Mouse (Mus musculus): Measurements from ENCODE around the gene Krt1.

The Krt1 gene

DNA sequence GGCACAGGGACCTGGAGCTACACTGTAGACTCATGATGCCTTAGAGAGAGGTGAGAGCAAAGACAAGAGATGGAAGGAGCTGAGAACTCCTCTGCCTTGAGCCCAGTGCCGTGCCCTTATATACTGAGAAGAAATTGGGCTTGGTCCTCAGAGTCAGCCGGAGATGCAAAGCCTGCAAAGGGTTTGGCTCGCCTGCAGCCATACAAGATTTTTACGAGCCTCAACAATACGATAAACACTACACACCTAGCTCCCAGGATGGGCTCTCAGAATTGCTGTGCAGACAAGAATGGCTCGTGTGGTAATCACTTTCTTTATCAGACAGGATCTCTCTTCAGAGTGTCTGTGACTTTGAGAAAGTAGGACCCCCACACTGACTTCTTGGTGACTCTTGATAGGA, at the start of gene Krt1:
TSS of gene Krt1 (minus strand) at position 101 of the 400 bp plus-strand sequence.
- no peak for DNase-seq (ENCODE audit: low spot score in 2 of 2)

DNA sequence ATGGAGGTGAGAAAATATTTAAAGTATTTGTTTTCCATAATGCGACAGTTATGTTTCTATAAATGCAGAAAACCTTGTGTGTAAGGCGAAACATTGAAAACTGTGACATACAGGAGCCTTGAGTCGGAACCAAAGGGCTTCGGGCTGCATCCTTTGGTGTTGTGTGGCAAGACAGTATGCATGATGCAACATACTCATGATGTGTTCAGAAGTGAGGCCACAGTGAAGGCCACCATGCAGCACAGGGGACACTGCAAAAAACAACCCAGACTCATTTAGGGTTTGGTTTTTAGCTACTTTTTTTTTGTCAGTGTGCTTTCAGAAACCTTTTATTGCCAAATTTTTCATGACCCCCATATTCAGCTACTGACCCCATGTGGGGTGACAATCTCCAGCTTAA, 44.6 kb upstream of the Krt1 start:
- DNase-seq (ENCODE audit: low spot score in 2 of 2) = no peak

DNA sequence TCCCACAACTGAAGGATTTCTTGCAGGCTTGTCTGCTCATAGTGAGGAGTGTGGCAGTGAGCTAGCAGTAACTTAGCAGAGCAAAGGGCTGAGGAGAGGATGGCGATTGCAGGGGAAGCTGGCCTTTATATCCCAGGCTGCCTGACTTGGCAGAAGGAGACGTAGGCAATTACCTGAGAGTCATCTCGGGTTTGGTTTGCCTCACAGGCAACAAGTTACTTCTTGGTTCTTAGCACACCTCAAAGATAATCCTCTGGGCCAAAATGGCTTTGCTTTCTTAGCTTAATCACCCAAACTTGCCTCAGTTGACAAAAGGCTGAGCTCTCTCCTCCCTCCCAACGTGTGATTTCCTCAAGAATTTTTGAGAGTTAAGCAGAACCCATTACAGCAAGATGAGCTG, 42.2 kb upstream of the Krt1 start, which contains the start of gene Krt76:
TSS of gene Krt76 (minus strand) at position 101 of the 400 bp plus-strand sequence.
- no peak for DNase-seq (ENCODE audit: low spot score in 2 of 2)

DNA sequence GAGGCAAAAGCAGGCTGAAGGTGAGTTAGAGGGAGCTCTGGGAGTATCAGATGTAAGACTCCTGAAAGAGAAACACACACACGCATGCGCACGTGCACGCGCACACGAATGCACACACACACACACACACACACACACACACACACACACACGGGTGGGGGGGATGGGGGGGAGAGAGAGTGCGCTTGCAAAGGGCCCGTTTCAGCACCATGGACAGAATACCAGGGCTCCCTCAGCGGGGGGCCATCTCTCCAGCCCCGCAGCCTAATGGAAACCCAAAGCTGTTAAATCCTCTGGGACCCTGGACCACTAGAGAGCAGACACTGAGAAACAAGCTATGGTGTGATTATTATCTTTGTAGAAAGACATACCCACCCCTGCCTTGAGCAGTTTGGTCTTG, 29.2 kb upstream of the Krt1 start:
- DNase-seq (ENCODE audit: low spot score in 2 of 2) = no peak

DNA sequence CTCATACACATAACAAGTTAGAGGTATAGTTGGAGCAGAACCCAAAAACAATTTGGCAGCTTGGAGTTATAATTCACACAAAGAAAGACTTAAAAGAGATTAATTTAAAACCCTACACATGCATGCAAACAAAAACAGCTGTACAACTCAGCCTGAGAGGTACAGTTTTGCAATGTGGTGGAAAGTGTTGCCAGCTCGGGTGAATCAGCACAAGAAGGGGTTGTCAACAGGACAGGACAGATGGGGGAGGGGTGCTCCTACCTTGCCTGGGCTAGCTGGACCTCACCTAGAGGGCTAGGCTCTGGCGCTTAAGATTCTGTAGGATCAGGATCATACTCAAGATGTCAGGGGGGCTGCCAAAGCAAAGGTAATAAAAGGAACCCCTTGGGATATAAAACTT, 27.4 kb upstream of the Krt1 start:
- no peak for DNase-seq (ENCODE audit: low spot score in 2 of 2)

DNA sequence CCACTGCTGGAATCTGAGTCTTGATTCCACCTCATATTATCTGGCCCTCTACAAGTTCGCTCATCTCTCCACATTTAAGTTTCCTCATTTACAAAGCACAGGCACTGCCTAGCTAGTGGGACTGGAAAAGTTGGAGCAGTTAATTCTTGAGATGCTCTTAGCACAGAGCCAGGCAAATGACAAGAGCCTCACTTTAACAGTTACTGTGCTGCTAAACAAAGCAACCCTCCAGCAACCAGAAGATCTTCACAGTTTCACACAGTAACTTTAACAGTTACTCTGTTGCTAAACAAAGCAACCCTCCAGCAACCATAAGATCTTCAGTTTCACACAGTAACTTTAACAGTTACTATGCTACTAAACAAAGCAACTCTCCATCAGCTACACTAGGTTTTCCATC, 23.8 kb upstream of the Krt1 start:
- no peak for DNase-seq (ENCODE audit: low spot score in 2 of 2)

DNA sequence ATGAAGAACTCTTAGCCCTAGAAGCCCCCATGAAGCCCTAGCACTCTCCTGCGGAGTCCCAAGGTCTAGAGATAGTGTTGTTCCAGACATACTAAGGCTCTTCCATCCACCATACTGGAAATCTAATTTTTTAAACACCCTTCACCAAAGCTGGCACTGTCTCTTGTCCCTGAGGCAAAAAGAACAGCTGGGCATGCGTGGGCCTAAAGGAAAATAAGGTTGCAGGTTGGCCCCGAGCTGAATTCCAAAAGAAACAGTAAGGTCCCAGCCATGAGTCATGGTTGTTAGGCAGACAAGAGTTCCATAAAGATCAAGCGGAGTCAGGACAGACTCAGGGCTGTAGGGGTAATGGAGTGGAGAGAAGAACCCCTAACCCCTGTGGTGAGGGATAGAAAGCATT, 22.6 kb upstream of the Krt1 start:
- DNase-seq (ENCODE audit: low spot score in 2 of 2) = peak in 1 of 2 experiments; percentile 34

DNA sequence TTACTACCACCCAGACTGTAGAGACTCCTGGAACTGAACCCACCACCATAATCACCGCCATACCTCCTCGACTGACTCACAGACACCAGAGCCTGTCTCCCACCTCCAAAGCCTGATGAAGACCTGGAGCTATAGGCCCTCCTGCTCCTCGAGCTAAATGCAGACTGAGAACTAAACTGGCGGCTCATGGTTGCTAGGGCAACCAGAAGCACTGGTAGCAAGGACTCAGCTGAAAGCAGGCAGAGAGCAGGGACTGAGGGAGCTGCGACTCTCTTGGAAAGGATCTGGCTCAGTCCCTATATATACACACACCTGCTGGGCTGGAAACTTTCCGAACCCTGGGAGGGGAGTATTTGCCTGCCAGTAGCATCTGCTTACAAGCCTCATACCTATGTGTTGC, 18.8 kb upstream of the Krt1 start, which contains the start of gene Krt77:
TSS of gene Krt77 (minus strand) at position 275 of the 400 bp plus-strand sequence.
- peak; percentile 66 to 81 for DNase-seq (ENCODE audit: low spot score in 2 of 2)

DNA sequence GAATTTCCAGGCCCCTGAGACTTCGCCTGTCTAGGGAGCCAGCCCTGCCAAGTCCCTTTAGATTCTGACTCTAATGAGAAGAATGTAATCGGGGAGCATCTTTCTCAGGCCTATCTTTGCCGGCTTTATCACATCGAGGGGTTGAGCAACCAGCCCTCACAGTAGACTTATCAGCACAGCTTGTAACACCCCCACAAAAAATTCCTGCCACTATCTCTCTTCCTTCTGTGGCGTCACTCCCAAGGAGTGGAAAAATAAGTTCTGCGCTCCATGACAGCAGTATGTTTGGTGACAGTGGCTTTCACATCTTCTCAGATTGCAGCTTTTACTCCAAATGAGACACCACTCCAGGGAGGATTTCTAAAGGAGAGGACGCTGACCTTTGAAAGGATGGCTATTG, 16.2 kb upstream of the Krt1 start:
- DNase-seq (ENCODE audit: low spot score in 2 of 2) = peak in 1 of 2 experiments; percentile 55

DNA sequence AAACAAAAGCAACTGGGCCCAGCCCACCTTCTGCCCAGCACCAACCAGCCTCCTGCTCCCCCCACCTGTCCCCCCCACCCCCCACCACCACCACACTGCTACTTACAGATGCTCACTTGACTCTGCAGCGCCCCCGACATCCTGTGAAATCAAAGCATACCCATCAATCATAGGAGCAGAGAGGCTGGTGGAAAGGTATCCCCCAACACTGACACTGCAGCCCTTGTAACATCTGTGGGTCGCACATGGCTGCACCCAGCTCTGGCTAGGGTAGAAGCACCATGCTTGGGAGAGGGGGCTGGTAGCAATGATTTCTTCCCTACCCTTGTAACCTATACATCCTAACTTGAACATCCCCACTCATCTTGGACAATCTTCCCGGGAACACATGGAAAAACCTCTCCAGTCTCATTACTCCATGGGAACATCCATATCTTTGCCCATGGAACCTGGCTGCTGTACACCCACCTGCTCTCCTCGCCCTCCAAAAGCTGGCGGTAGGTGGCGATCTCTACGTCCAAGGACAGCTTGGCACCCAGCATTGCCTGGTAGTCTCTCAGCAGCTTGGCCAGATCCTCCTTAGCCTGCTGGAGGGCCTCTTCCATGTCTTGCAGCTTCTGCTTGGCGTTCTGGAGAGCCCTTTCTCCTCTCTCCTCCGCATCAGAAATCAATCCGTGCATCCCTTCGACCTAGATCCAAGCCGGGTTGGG, 10.0 kb upstream of the Krt1 start:
- DNase-seq (ENCODE audit: low spot score in 2 of 2) = no peak

DNA sequence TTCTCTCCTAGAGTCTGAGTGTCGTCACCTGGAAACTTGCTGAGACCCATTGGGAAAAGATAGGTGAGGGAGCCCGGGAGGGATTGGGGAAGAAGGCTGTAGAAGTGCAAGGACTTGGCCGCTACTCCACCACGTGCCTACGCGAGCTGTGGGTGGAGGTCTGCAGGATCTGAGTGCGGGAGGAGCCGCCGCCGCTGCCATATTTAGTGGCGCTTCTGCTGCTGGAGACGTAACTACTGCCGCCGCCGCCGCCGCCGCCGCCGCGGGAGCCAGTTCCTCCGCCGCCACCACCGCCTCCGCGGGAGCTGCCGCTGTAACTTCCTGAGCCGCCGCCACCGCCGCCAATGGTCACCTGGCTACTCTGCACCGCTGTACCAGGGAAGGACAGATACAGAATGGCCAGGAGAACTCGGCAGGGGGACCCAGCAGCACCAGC, 9.2 kb upstream of the Krt1 start:
- DNase-seq (ENCODE audit: low spot score in 2 of 2) = peak in 1 of 2 experiments; percentile 57

DNA sequence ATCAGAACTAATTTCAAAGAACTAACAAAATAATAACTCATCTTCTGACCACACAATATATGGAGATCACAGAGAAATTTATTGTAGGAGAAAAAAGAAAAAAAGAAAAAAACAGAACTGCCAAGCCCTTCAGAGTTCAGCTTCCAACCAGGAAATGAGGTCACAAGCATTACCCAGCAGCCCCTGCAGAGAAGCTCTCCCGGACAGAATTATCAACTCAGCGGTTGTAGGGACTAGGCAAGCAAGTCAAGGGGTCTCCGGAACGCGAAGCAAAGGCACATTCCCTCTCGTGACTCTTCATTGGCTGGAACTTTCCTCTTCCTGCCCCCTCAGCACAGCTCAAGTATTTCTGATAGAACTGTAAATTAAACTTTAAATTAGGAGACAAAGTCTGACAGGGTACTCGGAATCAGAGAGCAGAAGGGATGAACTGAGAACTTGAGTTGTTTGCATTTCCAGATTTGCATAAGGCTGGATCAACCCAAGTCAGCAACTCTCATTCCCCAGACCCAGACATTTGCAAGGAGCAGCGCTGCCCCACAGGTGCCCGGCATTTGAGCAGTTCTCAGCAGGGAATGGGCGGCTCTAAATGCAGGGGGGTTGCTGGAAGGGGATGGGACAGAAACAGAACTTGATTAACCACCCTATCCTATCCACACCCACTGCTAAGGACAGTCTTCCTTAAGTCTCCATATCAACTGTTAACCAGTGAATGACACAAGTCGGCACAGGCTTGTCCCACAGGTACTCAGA, 8.3 kb upstream of the Krt1 start:
- no peak for DNase-seq (ENCODE audit: low spot score in 2 of 2)

DNA sequence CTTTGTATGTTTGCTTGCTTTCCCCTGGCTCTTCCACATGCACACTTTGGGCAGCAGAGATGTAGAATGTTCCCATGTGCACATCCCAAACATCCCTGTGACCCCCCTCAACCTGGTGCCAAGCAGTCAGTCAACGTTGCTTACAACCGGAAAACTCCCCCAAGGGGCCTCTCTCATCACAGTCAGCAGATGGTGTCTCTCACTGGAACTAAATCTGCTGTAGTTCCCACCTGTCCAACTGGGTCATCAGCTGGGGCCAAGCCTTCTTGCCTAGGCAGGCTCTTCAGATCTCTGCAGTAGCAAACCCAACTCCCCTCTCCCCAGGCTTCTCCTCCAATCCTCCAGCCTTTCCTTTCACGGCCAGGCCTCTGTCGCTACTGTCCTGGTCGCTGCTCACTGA, 6.1 kb upstream of the Krt1 start:
- no peak for DNase-seq (ENCODE audit: low spot score in 2 of 2)

DNA sequence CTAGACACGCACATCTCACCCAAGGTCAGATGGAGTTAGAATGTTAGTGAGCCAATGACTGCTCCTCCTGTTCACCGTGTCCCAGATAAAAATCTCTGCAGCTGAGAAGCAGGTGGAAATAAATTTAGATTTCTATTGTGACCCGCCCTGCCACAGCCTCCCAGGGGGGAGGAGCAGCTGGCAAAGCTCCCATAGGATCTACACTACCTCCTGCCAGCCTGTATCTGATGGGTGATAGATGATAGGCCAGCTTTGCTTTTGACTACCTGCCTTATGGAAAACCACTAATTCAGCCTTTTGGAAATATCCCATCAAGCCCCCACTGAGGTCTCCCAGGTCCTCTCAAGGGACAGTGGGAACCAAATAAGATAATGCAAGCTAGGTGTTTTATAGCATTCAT, 5.1 kb upstream of the Krt1 start:
- no peak for DNase-seq (ENCODE audit: low spot score in 2 of 2)

DNA sequence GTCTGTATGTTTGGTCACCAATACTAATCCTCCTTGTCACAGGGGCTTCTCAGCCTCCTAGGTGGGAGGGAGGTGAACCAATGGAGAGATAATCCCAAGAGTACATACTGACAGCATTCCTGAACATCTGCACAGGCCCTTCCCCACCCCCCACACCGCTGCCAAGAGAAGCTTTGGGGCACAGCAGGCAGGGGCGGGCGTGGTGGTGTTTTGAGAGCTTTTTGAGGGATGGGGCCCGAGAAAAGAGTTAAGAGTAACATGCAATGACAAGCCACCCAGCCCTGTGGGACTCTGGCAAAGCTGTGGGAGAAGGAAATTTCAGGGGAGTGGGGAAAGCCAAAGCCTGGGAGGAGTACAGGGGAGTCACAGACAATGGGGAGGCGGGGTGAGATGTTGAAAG, 3.7 kb upstream of the Krt1 start:
- no peak for DNase-seq (ENCODE audit: low spot score in 2 of 2)

DNA sequence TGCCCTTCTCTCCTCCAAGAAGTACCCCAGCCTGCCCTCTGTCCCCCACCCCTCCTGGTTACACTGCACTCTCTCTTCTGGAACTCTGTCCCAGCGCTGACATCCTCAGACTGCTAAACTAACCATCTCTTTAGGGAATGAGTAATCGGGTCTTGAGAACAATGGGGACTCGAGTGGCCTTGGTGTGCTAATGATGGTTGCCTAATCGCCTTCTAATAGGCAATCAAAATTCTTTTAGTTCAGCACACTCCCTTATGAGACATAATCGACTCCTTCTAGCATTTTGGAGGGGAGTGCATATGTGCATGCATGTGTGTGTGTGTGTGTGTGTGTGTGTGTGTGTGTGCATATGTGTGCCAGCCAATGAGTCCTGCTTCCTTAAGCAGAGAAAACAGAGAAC, 2.0 kb upstream of the Krt1 start:
- no peak for DNase-seq (ENCODE audit: low spot score in 2 of 2)

DNA sequence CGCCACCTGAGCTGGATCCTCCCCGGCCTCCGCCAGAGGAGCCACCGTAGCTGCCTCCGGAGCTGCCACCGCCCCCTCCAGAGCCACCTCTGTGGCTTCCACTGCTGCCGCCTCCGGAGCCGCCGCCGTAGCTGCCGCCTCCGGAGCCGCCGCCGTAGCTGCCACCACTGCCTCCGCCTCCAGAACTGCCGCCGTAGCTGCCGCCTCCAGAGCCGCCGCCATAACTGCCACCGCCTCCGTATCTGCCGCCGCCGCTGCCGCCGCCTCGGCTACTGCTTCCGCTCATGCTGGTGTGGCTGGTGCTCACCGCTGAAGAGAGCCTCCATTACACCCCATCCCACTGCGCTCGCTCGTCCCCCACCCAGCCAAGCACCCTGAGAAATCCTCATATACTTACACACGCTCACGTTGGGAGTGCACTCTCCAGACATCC, 4.6 kb downstream of the Krt1 start:
- DNase-seq (ENCODE audit: low spot score in 2 of 2) = peak in 1 of 2 experiments; percentile 52

DNA sequence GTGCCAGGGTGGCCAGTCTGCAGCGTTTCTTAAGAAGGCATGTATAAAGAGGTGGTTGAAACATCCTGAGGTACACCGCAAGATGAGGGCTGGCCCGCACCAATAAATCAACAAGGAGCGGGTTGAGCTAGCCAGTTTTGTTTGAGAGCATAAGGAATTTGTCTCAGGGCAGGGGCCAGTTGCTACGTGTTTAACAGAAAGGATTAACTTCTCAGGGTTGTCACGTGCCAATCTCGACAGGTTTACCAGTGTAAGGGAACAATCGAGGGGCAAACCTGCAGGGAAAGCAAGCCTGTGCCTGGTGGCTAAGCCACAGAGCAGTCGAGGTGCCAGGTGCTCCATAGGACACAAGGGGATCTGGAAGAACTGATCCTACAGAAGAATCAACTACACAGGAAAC, 7.4 kb downstream of the Krt1 start:
- DNase-seq (ENCODE audit: low spot score in 2 of 2) = no peak

DNA sequence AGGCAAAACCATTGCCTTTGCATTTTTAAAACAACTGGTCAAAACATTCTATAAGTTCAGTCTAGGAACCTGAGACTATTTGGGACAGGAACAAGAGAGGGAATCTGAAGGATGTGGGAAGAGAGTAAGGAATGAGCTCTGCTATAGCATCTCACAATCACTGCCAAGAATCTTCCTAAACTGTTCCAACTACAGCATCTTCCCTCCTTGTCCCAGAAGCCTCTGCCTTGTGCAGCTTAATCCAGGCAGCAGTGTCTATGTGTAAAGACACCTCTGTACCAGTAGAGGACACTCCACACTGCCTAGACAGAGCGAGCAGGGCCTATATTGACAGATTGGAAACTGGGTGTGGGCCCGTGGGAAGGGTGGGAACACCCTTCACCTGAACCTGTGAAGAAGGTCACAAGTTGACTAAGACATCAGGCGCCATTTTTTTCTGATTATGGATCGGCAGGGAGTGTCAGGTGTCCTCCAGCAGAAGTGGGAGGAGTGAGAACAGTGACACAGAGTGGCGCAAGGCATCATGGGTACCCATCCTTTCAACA, 15.7 kb downstream of the Krt1 start:
- no peak for DNase-seq (ENCODE audit: low spot score in 2 of 2)

DNA sequence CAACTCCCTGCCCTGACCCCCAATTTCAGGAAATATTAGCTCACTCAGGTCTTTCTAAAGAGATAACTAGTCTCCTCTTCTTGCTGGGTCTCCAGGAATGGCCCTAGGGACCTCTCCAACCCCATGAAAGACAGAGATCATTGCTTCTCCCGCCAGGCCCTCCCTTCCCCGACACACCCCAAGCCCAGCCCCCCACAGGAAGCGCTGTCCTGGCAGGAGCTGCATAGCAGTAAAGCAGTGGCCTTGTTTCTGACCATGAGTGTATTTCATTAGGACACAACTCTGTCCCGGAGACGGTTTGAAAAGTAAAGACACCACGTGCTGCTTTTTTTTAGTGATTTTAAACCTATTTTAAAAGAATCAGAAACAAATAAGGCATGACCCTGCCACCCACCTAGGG, 17.5 kb downstream of the Krt1 start:
- no peak for DNase-seq (ENCODE audit: low spot score in 2 of 2)

DNA sequence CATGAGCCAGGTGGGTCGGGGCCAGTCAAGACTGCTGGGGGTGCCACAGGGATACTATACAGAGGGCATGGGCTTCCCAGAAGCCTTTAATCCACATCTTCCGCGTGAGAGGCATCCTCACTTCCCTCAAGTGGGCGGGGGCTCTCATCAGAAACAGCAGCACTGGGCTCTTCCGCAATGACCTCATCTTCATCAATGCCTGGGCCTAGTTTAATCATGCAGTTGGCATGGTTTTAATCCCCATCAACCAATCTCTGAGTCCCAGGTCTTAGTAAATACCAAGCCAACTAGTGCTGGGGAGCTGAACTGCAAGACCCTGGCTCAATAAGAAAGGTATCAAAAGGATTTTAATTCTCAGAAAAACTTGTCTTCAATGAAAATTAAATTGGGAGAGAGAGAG, 21.2 kb downstream of the Krt1 start:
- no peak for DNase-seq (ENCODE audit: low spot score in 2 of 2)

DNA sequence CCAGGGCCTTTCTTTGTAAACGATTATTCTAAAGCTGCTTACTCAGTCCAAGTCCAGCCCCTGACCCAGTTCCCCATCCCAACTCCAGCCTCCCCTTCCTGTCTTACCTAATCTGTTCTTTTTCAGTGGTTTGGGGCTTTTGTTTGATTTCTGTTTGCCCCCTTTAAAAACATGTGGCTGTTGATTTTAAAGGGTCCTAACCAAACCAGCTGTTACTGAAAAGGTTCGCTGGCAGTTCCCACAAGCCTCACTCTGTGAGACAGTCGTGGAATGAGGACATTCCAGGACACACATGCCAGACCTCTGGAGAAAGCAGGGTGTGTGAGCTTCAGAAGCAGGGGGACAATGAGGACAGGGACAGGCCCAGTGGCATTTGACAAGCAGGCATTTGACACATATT, 28.8 kb downstream of the Krt1 start:
- no peak for DNase-seq (ENCODE audit: low spot score in 2 of 2)

DNA sequence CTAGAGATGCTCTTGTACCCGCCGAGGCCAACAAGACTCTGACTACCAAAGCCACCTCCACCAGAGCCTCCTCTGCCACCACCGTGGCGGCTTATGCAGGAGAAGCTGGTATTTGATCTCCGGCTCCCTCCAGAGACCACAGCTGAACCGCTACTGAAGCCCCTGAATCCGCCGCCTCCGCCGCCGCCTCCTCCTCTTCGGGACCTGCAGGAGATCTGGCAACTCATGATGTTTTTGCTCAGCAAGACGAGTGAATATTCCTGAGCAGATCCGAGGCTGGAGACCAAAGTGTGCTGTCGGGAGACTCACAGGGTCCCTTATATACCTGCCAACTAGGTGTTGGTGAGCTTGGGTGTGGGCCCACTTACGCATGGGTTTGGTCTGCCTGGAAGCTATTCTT, 32.7 kb downstream of the Krt1 start, which contains the start of gene Krt2:
TSS of gene Krt2 (minus strand) at position 295 of the 400 bp plus-strand sequence.
- DNase-seq (ENCODE audit: low spot score in 2 of 2) = no peak

Measured in left cerebral cortex, adult 9 months (tissue).